12 mouse cellular contexts compared by ENCODE assay signal in genomic region chr17:72922206-72922605, GRCm38 (mm10). TPM values are rescaled to one million over a fixed set of nuclear protein-coding genes. Genes with fewer than 3 reads are reported as not detected.
DNase-seq lines count a peak whose midpoint lies in the region; ATAC-seq and TF ChIP-seq lines count a peak whose summit lies in the region.
"Had no signal": no experiment of that assay in that cellular context is flagged by ENCODE, and none has a peak within 500 bp of the region (broad histone marks: within the 10 kb centered on the region; RNA-seq: fewer than 3 reads in every experiment).

No protein-coding gene starts in this region.

- peaks cover 49% of the 10 kb centered on the region for H3K36me3 ChIP-seq in kidney, embryonic 14.5 days (ENCODE audit: control insufficient read depth, insufficient read depth, low read length)
- peaks cover 45% of the 10 kb centered on the region for H3K36me3 ChIP-seq in spleen, adult 2 months (ENCODE audit: control insufficient read depth, insufficient read depth, low read length)
- H3K36me3 ChIP-seq in hindbrain, embryonic 16.5 days (ENCODE audit: control insufficient read depth, insufficient read depth, low read length) = peaks cover 8% of the 10 kb centered on the region
- H3K36me3 ChIP-seq in stomach, embryonic 14.5 days (ENCODE audit: control insufficient read depth, insufficient read depth, low read length) = peaks cover 20% of the 10 kb centered on the region; the same call in 1 of the 2 replicates
- H3K36me3 ChIP-seq: G1E had no signal

- peak overlapping the region; percentile 76 for H3K4me2 ChIP-seq in kidney, embryonic 14.5 days (replicated peaks; ENCODE audit: low read depth, low read length)
- 0 out of 2 replicates have a peak overlapping the region, but pooled peaks have one; percentile 13 for H3K4me2 ChIP-seq in hindbrain, embryonic 16.5 days (ENCODE audit: low read length)
- H3K4me2 ChIP-seq in stomach, embryonic 14.5 days (replicated peaks; ENCODE audit: low read depth, low read length) = peak overlapping the region; percentile 94

- H3K4me1 ChIP-seq in kidney, embryonic 14.5 days (ENCODE audit: control insufficient read depth, insufficient read depth, low read length) = peaks cover 36% of the 10 kb centered on the region
- H3K4me1 ChIP-seq in spleen, adult 2 months (ENCODE audit: control insufficient read depth, insufficient read depth, insufficient read length) = peaks cover 45% of the 10 kb centered on the region; the same call in 1 of the 2 replicates
- H3K4me1 ChIP-seq in hindbrain, embryonic 16.5 days (ENCODE audit: control insufficient read depth, insufficient read depth, low read depth, low read length) = peaks cover 54% of the 10 kb centered on the region
- peaks cover 15% of the 10 kb centered on the region; the same call in 1 of the 2 replicates for H3K4me1 ChIP-seq in stomach, embryonic 14.5 days (ENCODE audit: control insufficient read depth, insufficient read depth, low read length)

- peak overlapping the region; percentile 2; the same call in 1 of the 2 replicates for H3K9ac ChIP-seq in kidney, embryonic 14.5 days (ENCODE audit: low read depth, low read length)
- no peak overlapping the region for H3K9ac ChIP-seq in hindbrain, embryonic 16.5 days (ENCODE audit: low read depth, low read length)
- H3K9ac ChIP-seq in stomach, embryonic 14.5 days (replicated peaks; ENCODE audit: low read depth, low read length) = no peak overlapping the region

- H3K9me3 ChIP-seq in kidney, embryonic 14.5 days (ENCODE audit: control insufficient read depth, low read length) = no peaks in the 10 kb centered on the region
- no peaks in the 10 kb centered on the region for H3K9me3 ChIP-seq in hindbrain, embryonic 16.5 days (ENCODE audit: control insufficient read depth, low read length)
- no peaks in the 10 kb centered on the region for H3K9me3 ChIP-seq in stomach, embryonic 14.5 days (ENCODE audit: control insufficient read depth, low read depth, low read length)

- no peak for ATAC-seq in kidney, embryonic 14.5 days (ENCODE audit: low FRiP score, low TSS enrichment)
- ATAC-seq in hindbrain, embryonic 16.5 days = no peak
- ATAC-seq in stomach, embryonic 14.5 days (ENCODE audit: insufficient number of reproducible peaks, insufficient read depth, low FRiP score, low read depth) = no peak

- H3K4me3 ChIP-seq in kidney, embryonic 14.5 days (ENCODE audit: low read length) = peak overlapping the region; percentile 47
- no peak overlapping the region for H3K4me3 ChIP-seq in spleen, adult 2 months (ENCODE audit: extremely low read depth, insufficient read depth, insufficient read length)
- no peak overlapping the region for H3K4me3 ChIP-seq in hindbrain, embryonic 16.5 days (ENCODE audit: low read length)
- H3K4me3 ChIP-seq in stomach, embryonic 14.5 days (ENCODE audit: low read depth, low read length) = no peak overlapping the region

- no peak overlapping the region for H3K27ac ChIP-seq in kidney, embryonic 14.5 days (ENCODE audit: low read depth, low read length)
- peak overlapping the region; percentile 26; the same call in 1 of the 2 replicates for H3K27ac ChIP-seq in spleen, adult 2 months (ENCODE audit: insufficient read depth, low read length)
- no peak overlapping the region for H3K27ac ChIP-seq in hindbrain, embryonic 16.5 days (ENCODE audit: low read depth, low read length)
- H3K27ac ChIP-seq in stomach, embryonic 14.5 days (ENCODE audit: low read length) = no peak overlapping the region

- no peak for TF ChIP-seq POLR2A in spleen, adult 2 months (IDR thresholded peaks at IDR 0.05; ENCODE audit: low read depth, low read length)

- DNase-seq in kidney, postnatal 4 days = no peak
- DNase-seq in spleen, adult 2 months (ENCODE audit: low read depth in 1 of 2, low spot score in 2 of 2) = no peak
- DNase-seq in spleen, postnatal 36 days (ENCODE audit: low spot score in 2 of 2) = no peak
- no peak for DNase-seq in adrenal gland, adult 18-20 months (ENCODE audit: low spot score in 2 of 2)
- DNase-seq in cerebellum, postnatal 36 days = no peak
- DNase-seq: adrenal gland, adult 2 months; cerebellum, adult 11 months; liver had no signal

- 60% methylated on average over 5 of the region's 5 CpGs for WGBS in kidney, embryonic 14.5 days
- WGBS in spleen, adult 2 months = 52% methylated on average over 5 of the region's 5 CpGs
- WGBS in hindbrain, embryonic 16.5 days = 86% methylated on average over 5 of the region's 5 CpGs
- 68% methylated on average over 5 of the region's 5 CpGs for whole genome bisulfite sequencing in stomach, embryonic 14.5 days

- TF ChIP-seq CTCF in spleen, adult 2 months (IDR thresholded peaks at IDR 0.05; ENCODE audit: extremely low read depth, insufficient read depth, insufficient read length, insufficient replicate concordance) = no peak

- H3K27me3 ChIP-seq in kidney, embryonic 14.5 days (ENCODE audit: control insufficient read depth, insufficient read depth, low read length) = no peaks in the 10 kb centered on the region
- no peaks in the 10 kb centered on the region for H3K27me3 ChIP-seq in spleen, adult 2 months (ENCODE audit: control insufficient read depth, insufficient read depth, low read length)
- no peaks in the 10 kb centered on the region for H3K27me3 ChIP-seq in hindbrain, embryonic 16.5 days (replicated peaks; ENCODE audit: control insufficient read depth, insufficient read depth, low read length)
- H3K27me3 ChIP-seq in stomach, embryonic 14.5 days (ENCODE audit: control insufficient read depth, insufficient read depth, low read length) = no peaks in the 10 kb centered on the region

RNA-seq across cellular contexts. Expression of gene Lbh, which starts 4.1 kb away (rescaled TPM):
- 10.5 and 14.2 TPM in 2 replicates for polyA plus RNA-seq in kidney, embryonic 14.5 days (2014; fragmentation: Nextera tagmentation; extraction: Ambion mirVana)
- 171 and 212 TPM in 2 replicates for polyA plus RNA-seq in spleen, adult 2 months (2012; rRNA removed)
- 4.5 and 6.5 TPM in 2 replicates for polyA plus RNA-seq in hindbrain, embryonic 16.5 days (2015; fragmentation: Nextera tagmentation; extraction: Ambion mirVana)
- 4.6 and 5.1 TPM in 2 replicates for polyA plus RNA-seq in stomach, embryonic 14.5 days (2014; fragmentation: Nextera tagmentation; extraction: Ambion mirVana)
- total RNA-seq in adrenal gland, adult 18-20 months (2021) = 10 to 100 TPM; 25.4 to 27.2 TPM

Comparison
In these comparisons a context has a peak if more than half of its experiments do, and no peak if none do; other contexts are left out.
1. H3K4me2 ChIP-seq: peak in every context shown above with its lines; median percentile 94 in stomach, embryonic 14.5 days; 76 in kidney, embryonic 14.5 days; 13 in hindbrain, embryonic 16.5 days.
2. RNA of gene Lbh, which starts 4.1 kb away (polyA plus RNA-seq): 171 to 212 TPM in spleen, adult 2 months; 10.5 to 14.2 TPM in kidney, embryonic 14.5 days, 4.5 to 6.5 TPM in hindbrain, embryonic 16.5 days and 4.6 to 5.1 TPM in stomach, embryonic 14.5 days; every median in the first group is over 10 times any median in the second.